Mouse (Mus musculus): ENCODE data around the gene Sp4. TPM values are rescaled to one million over a fixed set of nuclear protein-coding genes. Genes with fewer than 3 reads are reported as not detected.

The Sp4 gene
- polyA plus RNA-seq, 1 experiment from 2014 or later: 9.8 TPM

DNA sequence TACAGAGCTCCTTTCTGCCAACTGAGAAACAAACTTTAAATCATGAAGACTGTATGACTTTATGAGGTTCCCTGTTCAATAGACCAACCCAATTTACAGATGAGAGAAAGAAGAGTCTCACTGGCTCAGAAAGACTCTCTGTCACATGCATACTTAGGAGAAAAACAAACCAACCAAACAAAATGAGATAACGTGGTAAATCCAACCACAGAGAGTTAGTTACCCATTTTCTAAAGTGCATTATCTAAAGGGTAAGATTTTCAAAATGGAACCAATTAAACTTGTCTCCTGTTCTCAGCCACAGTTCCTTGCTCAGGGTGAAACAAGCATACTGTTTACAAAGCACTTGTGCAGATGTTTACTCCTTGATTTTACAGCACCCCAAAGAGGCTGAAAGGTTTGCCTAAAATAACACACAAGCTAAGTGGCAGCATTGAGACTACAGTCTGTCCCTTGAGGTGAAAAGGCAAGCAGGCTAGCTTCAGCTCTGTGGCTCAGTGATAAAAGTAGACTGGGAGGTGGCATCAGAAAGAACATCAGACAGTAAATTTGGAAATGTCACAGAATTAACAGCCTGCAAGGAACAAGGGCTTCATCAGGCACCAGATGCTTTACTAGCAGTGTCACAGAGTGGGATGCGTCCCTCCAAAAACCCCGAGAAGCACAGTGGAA, 12.7 kb upstream of the Sp4 start:
- no peak for ATAC-seq (replicated peaks; ENCODE audit: low FRiP score)
- no peaks in the 10 kb centered on the region for H3K27me3 ChIP-seq (replicated peaks; ENCODE audit: control insufficient read depth, insufficient read depth, low read length)
- DNase-seq (ENCODE audit: low spot score): no peak
- no peaks in the 10 kb centered on the region for H3K9me3 ChIP-seq (ENCODE audit: control insufficient read depth, low read length)
- no peak overlapping the region for H3K4me2 ChIP-seq
- 75% methylated on average over 3 of the region's 3 CpGs for WGBS
- no peaks in the 10 kb centered on the region for H3K4me1 ChIP-seq (replicated peaks; ENCODE audit: control insufficient read depth, insufficient read depth, low read length)
- H3K27ac ChIP-seq (ENCODE audit: low read depth, low read length): no peak overlapping the region
- no peak overlapping the region for H3K9ac ChIP-seq (ENCODE audit: low read depth, low read length)
- H3K4me3 ChIP-seq (ENCODE audit: low read depth, low read length): no peak overlapping the region
- H3K36me3 ChIP-seq (ENCODE audit: control insufficient read depth, insufficient read depth, low read length): no peaks in the 10 kb centered on the region

DNA sequence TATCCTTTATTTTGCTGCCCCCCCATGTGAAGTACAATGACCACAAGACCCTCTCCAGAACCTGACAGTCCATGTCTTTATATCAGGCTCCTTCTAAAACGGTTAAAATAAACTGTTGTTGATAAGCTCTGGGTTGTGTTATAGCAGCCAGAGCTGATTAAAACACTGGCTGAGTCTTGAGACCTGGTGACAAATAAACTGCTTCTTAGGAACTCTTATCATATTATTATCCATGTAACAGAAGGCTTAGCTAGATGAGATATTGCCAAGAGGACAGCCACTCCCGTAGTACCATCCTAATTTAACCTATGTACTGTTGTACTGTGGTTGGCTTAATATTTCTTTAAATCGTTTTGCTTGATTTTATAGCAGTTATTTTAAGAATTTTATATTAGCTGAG, 2.3 kb upstream of the Sp4 start:
- Histone ChIP-seq H3K27ac (ENCODE audit: low read depth, low read length) (peak overlapping the region; percentile 90), H3K27me3 (replicated peaks; ENCODE audit: control insufficient read depth, insufficient read depth, low read length) (no peaks in the 10 kb centered on the region), H3K9ac (ENCODE audit: low read depth, low read length) (peak overlapping the region; percentile 75), H3K4me3 (ENCODE audit: low read depth, low read length) (no peak overlapping the region; the same call in 1 of the 2 replicates), H3K9me3 (ENCODE audit: control insufficient read depth, low read length) (no peaks in the 10 kb centered on the region), H3K4me1 (replicated peaks; ENCODE audit: control insufficient read depth, insufficient read depth, low read length) (peaks cover 31% of the 10 kb centered on the region), H3K4me2 (peak overlapping the region; percentile 89), H3K36me3 (ENCODE audit: control insufficient read depth, insufficient read depth, low read length) (no peaks in the 10 kb centered on the region)
- ATAC-seq (replicated peaks; ENCODE audit: low FRiP score): peak; percentile 8
- 43% methylated on average over 3 of the region's 3 CpGs for WGBS
- DNase-seq (ENCODE audit: low spot score): no peak

- ATAC-seq (replicated peaks; ENCODE audit: low FRiP score) (no peak), DNase-seq (ENCODE audit: low spot score) (no peak)
- H3K27ac ChIP-seq (ENCODE audit: low read depth, low read length): peak overlapping the region; percentile 90
These were observed 1.8 kb upstream of the Sp4 start for GRCm38 (mm10) chr12:118303066-118303465.

DNA sequence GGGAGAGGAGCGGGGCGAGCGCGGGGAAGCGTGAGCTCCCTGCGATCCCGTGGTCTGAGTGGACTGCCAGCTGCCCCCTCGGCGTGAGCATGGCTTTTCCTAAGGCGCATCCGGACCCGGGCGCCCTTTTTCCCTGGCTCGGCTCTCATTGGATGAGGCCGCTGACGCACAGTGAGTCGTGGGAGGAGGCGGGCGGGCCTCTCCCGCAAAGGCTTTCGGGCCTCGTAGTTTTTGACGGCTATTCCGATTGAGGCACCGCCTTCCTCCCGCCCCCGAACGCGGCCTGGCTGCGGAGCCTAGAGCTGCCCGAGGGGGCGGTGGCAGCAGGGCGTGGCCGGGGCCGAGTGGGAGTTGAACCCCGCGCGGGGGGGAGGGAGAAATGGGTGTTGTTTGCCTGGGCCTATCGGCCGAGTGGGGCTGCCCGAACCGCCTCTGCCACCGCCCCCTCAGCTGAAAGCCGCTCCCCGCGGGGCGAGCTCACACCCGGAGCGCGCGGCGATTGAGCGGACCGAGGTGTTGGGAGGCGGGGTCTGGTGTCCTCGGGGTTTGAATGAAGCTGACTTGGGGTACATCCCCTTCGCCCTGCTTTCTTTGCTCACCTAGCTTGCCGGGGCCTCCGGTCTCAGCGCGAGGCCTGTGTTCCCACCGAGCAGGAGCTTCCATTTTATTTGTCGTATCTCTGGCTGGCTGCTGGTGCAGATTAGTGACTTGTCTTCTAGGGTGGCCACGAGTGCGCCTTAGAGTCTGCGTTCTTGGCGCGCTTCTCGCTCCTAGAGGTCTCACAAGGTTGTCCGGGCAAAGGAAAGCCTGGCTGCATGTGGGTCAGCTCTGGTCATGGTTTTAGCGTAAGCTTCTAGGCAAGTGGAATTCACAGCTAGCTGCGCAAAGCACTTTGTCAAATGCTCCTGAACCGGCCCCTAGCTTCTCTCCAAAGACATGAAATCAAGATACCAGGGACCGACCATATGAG, 911 bp upstream of the Sp4 start:
- Histone ChIP-seq H3K4me3 (ENCODE audit: low read depth, low read length) (peak overlapping the region; percentile 82), H3K27me3 (replicated peaks; ENCODE audit: control insufficient read depth, insufficient read depth, low read length) (no peaks in the 10 kb centered on the region), H3K4me1 (replicated peaks; ENCODE audit: control insufficient read depth, insufficient read depth, low read length) (peaks cover 36% of the 10 kb centered on the region), H3K9me3 (ENCODE audit: control insufficient read depth, low read length) (no peaks in the 10 kb centered on the region), H3K36me3 (ENCODE audit: control insufficient read depth, insufficient read depth, low read length) (no peaks in the 10 kb centered on the region), H3K4me2 (peak overlapping the region; percentile 89), H3K27ac (ENCODE audit: low read depth, low read length) (peak overlapping the region; percentile 97), H3K9ac (ENCODE audit: low read depth, low read length) (peak overlapping the region; percentile 98)
- DNase-seq (ENCODE audit: low spot score) (peak; percentile 100), ATAC-seq (replicated peaks; ENCODE audit: low FRiP score) (peak; percentile 85)
- under 1% methylated on average over 69 of the region's 74 CpGs for WGBS

More at GRCm38 (mm10) chr12:118303066-118303465, 1.8 kb upstream of the Sp4 start:
- Histone ChIP-seq H3K4me1 (replicated peaks; ENCODE audit: control insufficient read depth, insufficient read depth, low read length) (peaks cover 33% of the 10 kb centered on the region), H3K9ac (ENCODE audit: low read depth, low read length) (peak overlapping the region; percentile 75), H3K4me2 (peak overlapping the region; percentile 89), H3K27me3 (replicated peaks; ENCODE audit: control insufficient read depth, insufficient read depth, low read length) (no peaks in the 10 kb centered on the region), H3K36me3 (ENCODE audit: control insufficient read depth, insufficient read depth, low read length) (no peaks in the 10 kb centered on the region), H3K4me3 (ENCODE audit: low read depth, low read length) (peak overlapping the region; percentile 82), H3K9me3 (ENCODE audit: control insufficient read depth, low read length) (no peaks in the 10 kb centered on the region)
- 78% methylated on average over 5 of the region's 5 CpGs for WGBS

DNA sequence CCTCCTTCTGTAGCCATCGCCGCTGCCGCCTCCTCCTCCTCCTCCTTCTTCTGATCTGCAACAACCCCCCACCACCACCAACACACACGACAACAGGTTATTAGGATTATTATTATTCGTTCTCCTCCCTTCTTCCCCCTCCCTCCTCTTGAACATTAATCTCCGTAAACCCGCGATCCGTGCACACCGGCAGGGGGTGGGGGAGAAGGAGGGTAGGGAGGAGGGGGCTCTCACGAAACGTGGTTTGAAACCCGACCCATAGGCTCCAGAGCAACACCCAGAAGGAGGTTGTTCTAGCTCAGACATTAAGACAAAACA, 527 bp downstream of the Sp4 start:
- Histone ChIP-seq H3K9me3 (ENCODE audit: control insufficient read depth, low read length) (no peaks in the 10 kb centered on the region), H3K36me3 (ENCODE audit: control insufficient read depth, insufficient read depth, low read length) (no peaks in the 10 kb centered on the region)
- 0% methylated on average over 13 of the region's 13 CpGs for WGBS

DNA sequence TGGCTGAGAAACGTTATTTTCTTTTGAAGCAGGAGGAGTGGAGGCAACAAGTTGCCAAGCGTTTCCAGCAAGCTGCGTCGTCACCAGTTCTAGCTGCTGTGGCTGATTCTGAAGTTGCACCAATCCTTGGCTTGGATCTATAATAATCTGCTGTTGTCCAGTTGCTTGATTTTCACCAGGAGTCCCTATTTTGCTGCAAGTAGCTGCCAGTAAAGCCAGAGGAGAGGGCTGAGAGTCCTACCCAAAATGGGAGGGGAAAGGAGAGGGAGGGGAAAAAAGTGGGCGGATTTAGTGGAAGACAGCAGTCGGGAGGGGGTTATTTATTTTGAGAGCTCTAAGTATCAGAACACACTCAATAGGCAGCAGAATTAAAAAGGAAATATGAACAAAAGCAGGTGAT, 1.3 kb downstream of the Sp4 start:
- peak overlapping the region; percentile 82; the same call in 1 of the 2 replicates for H3K4me3 ChIP-seq (ENCODE audit: low read depth, low read length)
- peaks cover 42% of the 10 kb centered on the region for H3K4me1 ChIP-seq (replicated peaks; ENCODE audit: control insufficient read depth, insufficient read depth, low read length)
- H3K36me3 ChIP-seq (ENCODE audit: control insufficient read depth, insufficient read depth, low read length): no peaks in the 10 kb centered on the region
- WGBS: 38% methylated on average over 6 of the region's 6 CpGs
- H3K9ac ChIP-seq (ENCODE audit: low read depth, low read length): no peak overlapping the region
- ATAC-seq (replicated peaks; ENCODE audit: low FRiP score): no peak
- H3K27me3 ChIP-seq (replicated peaks; ENCODE audit: control insufficient read depth, insufficient read depth, low read length): no peaks in the 10 kb centered on the region
- no peak for DNase-seq (ENCODE audit: low spot score)
- no peaks in the 10 kb centered on the region for H3K9me3 ChIP-seq (ENCODE audit: control insufficient read depth, low read length)
- peak overlapping the region; percentile 73 for H3K4me2 ChIP-seq
- H3K27ac ChIP-seq (ENCODE audit: low read depth, low read length): no peak overlapping the region

More for the DNA sequence above, 527 bp downstream of the Sp4 start:
- H3K4me2 ChIP-seq: peak overlapping the region; percentile 73
- peaks cover 42% of the 10 kb centered on the region for H3K4me1 ChIP-seq (replicated peaks; ENCODE audit: control insufficient read depth, insufficient read depth, low read length)
- ATAC-seq (replicated peaks; ENCODE audit: low FRiP score) (no peak), DNase-seq (ENCODE audit: low spot score) (no peak)
- H3K9ac ChIP-seq (ENCODE audit: low read depth, low read length): peak overlapping the region; percentile 75
- peak overlapping the region; percentile 82 for H3K4me3 ChIP-seq (ENCODE audit: low read depth, low read length)
- no peaks in the 10 kb centered on the region for H3K27me3 ChIP-seq (replicated peaks; ENCODE audit: control insufficient read depth, insufficient read depth, low read length)
- H3K27ac ChIP-seq (ENCODE audit: low read depth, low read length): peak overlapping the region; percentile 97

GRCm38 (mm10) chr12:118299172-118299571, 2.1 kb downstream of the Sp4 start:
- H3K4me2 ChIP-seq: peak overlapping the region; percentile 73; the same call in 1 of the 2 replicates
- no peak for ATAC-seq (replicated peaks; ENCODE audit: low FRiP score)

GRCm38 (mm10) chr12:118298516-118298915, 2.7 kb downstream of the Sp4 start:
- 88% methylated on average over 2 of the region's 2 CpGs for WGBS
- Histone ChIP-seq H3K36me3 (ENCODE audit: control insufficient read depth, insufficient read depth, low read length) (no peaks in the 10 kb centered on the region), H3K4me1 (replicated peaks; ENCODE audit: control insufficient read depth, insufficient read depth, low read length) (peaks cover 31% of the 10 kb centered on the region), H3K9me3 (ENCODE audit: control insufficient read depth, low read length) (no peaks in the 10 kb centered on the region), H3K27ac (ENCODE audit: low read depth, low read length) (no peak overlapping the region), H3K9ac (ENCODE audit: low read depth, low read length) (no peak overlapping the region), H3K4me2 (peak overlapping the region; percentile 40; the same call in 1 of the 2 replicates), H3K27me3 (replicated peaks; ENCODE audit: control insufficient read depth, insufficient read depth, low read length) (no peaks in the 10 kb centered on the region), H3K4me3 (ENCODE audit: low read depth, low read length) (no peak overlapping the region)
- ATAC-seq (replicated peaks; ENCODE audit: low FRiP score) (no peak), DNase-seq (ENCODE audit: low spot score) (no peak)

More at GRCm38 (mm10) chr12:118299172-118299571, 2.1 kb downstream of the Sp4 start:
- Histone ChIP-seq H3K9me3 (ENCODE audit: control insufficient read depth, low read length) (no peaks in the 10 kb centered on the region), H3K27ac (ENCODE audit: low read depth, low read length) (no peak overlapping the region), H3K4me1 (replicated peaks; ENCODE audit: control insufficient read depth, insufficient read depth, low read length) (peaks cover 37% of the 10 kb centered on the region), H3K9ac (ENCODE audit: low read depth, low read length) (no peak overlapping the region), H3K27me3 (replicated peaks; ENCODE audit: control insufficient read depth, insufficient read depth, low read length) (no peaks in the 10 kb centered on the region), H3K4me3 (ENCODE audit: low read depth, low read length) (no peak overlapping the region), H3K36me3 (ENCODE audit: control insufficient read depth, insufficient read depth, low read length) (no peaks in the 10 kb centered on the region)
- 86% methylated on average over 9 of the region's 9 CpGs for WGBS
- no peak for DNase-seq (ENCODE audit: low spot score)

All from liver, embryonic 11.5 days (tissue).